Mouse (Mus musculus) intestine, embryonic 16.5 days (tissue): ENCODE data around the gene Gsg1l. TPM values are rescaled to one million over a fixed set of nuclear protein-coding genes. Genes with fewer than 3 reads are reported as not detected.

Experiments used
- ATAC-seq: fragments of 200-750 bp; cut with Nextera tagmentation; 2 replicates; pipeline ENCODE4 v1.8.0; 2017; ENCODE audit warnings: moderate TSS enrichment, moderate library complexity
- H3K27ac ChIP-seq: fragments of 300-500 bp; sonication (generic); 2 replicates; pipeline ENCODE4 v1.5.1; 2014; ENCODE audit warnings: mild to moderate bottlenecking, low read length
- H3K27me3 ChIP-seq: fragments of 300-500 bp; sonication (generic); replicated peaks from 2 replicates; pipeline ENCODE4 v1.6.1; 2014; ENCODE audit warnings: low read length, control low read depth, mixed read lengths; ENCODE audit not compliant: control insufficient read depth, insufficient read depth
- H3K36me3 ChIP-seq: fragments of 300-500 bp; sonication (generic); 2 replicates; pipeline ENCODE4 v1.6.1; 2014; ENCODE audit warnings: low read length, control low read depth; ENCODE audit not compliant: control insufficient read depth, insufficient read depth
- H3K4me1 ChIP-seq: fragments of 300-500 bp; sonication (generic); 2 replicates; pipeline ENCODE4 v1.6.1; 2014; ENCODE audit warnings: low read length, control low read depth, mixed read lengths; ENCODE audit not compliant: control insufficient read depth, insufficient read depth
- H3K4me2 ChIP-seq: fragments of 300-500 bp; sonication (generic); 2 replicates; pipeline ENCODE4 v1.6.1; 2014; ENCODE audit warnings: low read depth, low read length, control low read depth
- H3K4me3 ChIP-seq: fragments of 300-500 bp; sonication (generic); 2 replicates; pipeline ENCODE4 v1.5.1; 2014; ENCODE audit warnings: mild to moderate bottlenecking, low read length
- H3K9ac ChIP-seq: fragments of 300-500 bp; sonication (generic); 2 replicates; pipeline ENCODE4 v1.6.1; 2014; ENCODE audit warnings: low read depth, low read length
- H3K9me3 ChIP-seq: fragments of 300-500 bp; sonication (generic); 2 replicates; pipeline ENCODE4 v1.6.1; 2016; ENCODE audit warnings: low read length, control low read depth; ENCODE audit not compliant: control insufficient read depth
- WGBS: fragments of 180-500 bp; shearing (Covaris S2); extraction: QIAGEN DNeasy Blood & Tissue Kit; methylation state at CpG from one replicate; pipeline ENCODE4 v1.1.7; 2014; 5-methylcytosine and 5-hydroxymethylcytosine counted together
- polyA plus RNA-seq: library from polyadenylated mRNA; unstranded; fragments of >200 nt; fragmentation: Nextera tagmentation; extraction: Ambion mirVana; gene quantifications from 2 replicates; pipeline ENCODE4 v1.2.1, GENCODE M21; 2015

Gsg1l gene
- polyA plus RNA-seq, 1 experiment from 2014 or later, result 0.48 TPM

GRCm38 (mm10) chr7:125860421-125860820, 221.8 kb downstream of the Gsg1l start:
- Histone ChIP-seq H3K9me3 (no peaks in the 10 kb centered on the region), H3K4me3 (no peak overlapping the region), H3K4me2 (no peak overlapping the region), H3K27ac (no peak overlapping the region), H3K4me1 (peaks cover 7% of the 10 kb centered on the region; the same call in 1 of the 2 replicates), H3K27me3 (no peaks in the 10 kb centered on the region), H3K9ac (no peak overlapping the region), H3K36me3 (no peaks in the 10 kb centered on the region)
- WGBS, result 89% methylated on average over 9 of the region's 9 CpGs
- no peak for ATAC-seq

GRCm38 (mm10) chr7:125859564-125859963, 222.6 kb downstream of the Gsg1l start:
- H3K9ac ChIP-seq, result no peak overlapping the region
- H3K27me3 ChIP-seq, result no peaks in the 10 kb centered on the region
- H3K9me3 ChIP-seq, result no peaks in the 10 kb centered on the region
- H3K36me3 ChIP-seq, result no peaks in the 10 kb centered on the region
- no peak overlapping the region for H3K4me3 ChIP-seq
- H3K4me1 ChIP-seq, result peaks cover 4% of the 10 kb centered on the region; the same call in 1 of the 2 replicates
- no peak for ATAC-seq
- H3K27ac ChIP-seq, result no peak overlapping the region
- H3K4me2 ChIP-seq, result no peak overlapping the region
- WGBS, result 74% methylated on average over 3 of the region's 3 CpGs

GRCm38 (mm10) chr7:125847528-125847866, 234.7 kb downstream of the Gsg1l start:
- Histone ChIP-seq H3K27me3 (no peaks in the 10 kb centered on the region), H3K9me3 (no peaks in the 10 kb centered on the region), H3K4me3 (no peak overlapping the region), H3K9ac (no peak overlapping the region), H3K4me1 (no peaks in the 10 kb centered on the region), H3K36me3 (no peaks in the 10 kb centered on the region), H3K27ac (no peak overlapping the region), H3K4me2 (no peak overlapping the region)
- no peak for ATAC-seq
- 94% methylated on average over 2 of the region's 2 CpGs for WGBS

GRCm38 (mm10) chr7:125846866-125847527, 235.2 kb downstream of the Gsg1l start:
- Histone ChIP-seq H3K36me3 (no peaks in the 10 kb centered on the region), H3K9me3 (no peaks in the 10 kb centered on the region), H3K27ac (no peak overlapping the region), H3K27me3 (no peaks in the 10 kb centered on the region), H3K4me3 (no peak overlapping the region), H3K4me2 (no peak overlapping the region), H3K9ac (no peak overlapping the region), H3K4me1 (no peaks in the 10 kb centered on the region)
- 78% methylated on average over 8 of the region's 8 CpGs for WGBS
- ATAC-seq, result no peak

- WGBS, result 41% methylated on average over 1 of the region's 1 CpGs
- Histone ChIP-seq H3K4me1 (no peaks in the 10 kb centered on the region), H3K27me3 (no peaks in the 10 kb centered on the region), H3K9me3 (no peaks in the 10 kb centered on the region), H3K27ac (no peak overlapping the region), H3K36me3 (no peaks in the 10 kb centered on the region), H3K9ac (no peak overlapping the region), H3K4me3 (no peak overlapping the region), H3K4me2 (no peak overlapping the region)
- no peak for ATAC-seq
These were observed 236.6 kb downstream of the Gsg1l start for GRCm38 (mm10) chr7:125845611-125846010.

GRCm38 (mm10) chr7:125838078-125838742, 244.0 kb downstream of the Gsg1l start:
- no peak overlapping the region for H3K4me3 ChIP-seq
- H3K36me3 ChIP-seq, result no peaks in the 10 kb centered on the region
- no peaks in the 10 kb centered on the region for H3K4me1 ChIP-seq
- H3K9ac ChIP-seq, result no peak overlapping the region
- no peak overlapping the region for H3K27ac ChIP-seq
- 52% methylated on average over 5 of the region's 5 CpGs for WGBS
- no peak overlapping the region for H3K4me2 ChIP-seq
- H3K9me3 ChIP-seq, result no peaks in the 10 kb centered on the region
- no peaks in the 10 kb centered on the region for H3K27me3 ChIP-seq
- no peak for ATAC-seq

- no peak overlapping the region for H3K9ac ChIP-seq
- no peaks in the 10 kb centered on the region for H3K9me3 ChIP-seq
- H3K27me3 ChIP-seq, result no peaks in the 10 kb centered on the region
- no peaks in the 10 kb centered on the region for H3K36me3 ChIP-seq
- ATAC-seq, result no peak
- WGBS, result 90% methylated on average over 2 of the region's 2 CpGs
- peaks cover 9% of the 10 kb centered on the region for H3K4me1 ChIP-seq
- H3K27ac ChIP-seq, result no peak overlapping the region
- no peak overlapping the region for H3K4me2 ChIP-seq
- no peak overlapping the region for H3K4me3 ChIP-seq
These were observed 248.7 kb downstream of the Gsg1l start for GRCm38 (mm10) chr7:125833471-125833870.

GRCm38 (mm10) chr7:125832767-125833166, 249.4 kb downstream of the Gsg1l start:
- Histone ChIP-seq H3K36me3 (no peaks in the 10 kb centered on the region), H3K4me1 (peaks cover 14% of the 10 kb centered on the region), H3K9ac (no peak overlapping the region), H3K27me3 (no peaks in the 10 kb centered on the region), H3K4me3 (no peak overlapping the region), H3K4me2 (no peak overlapping the region), H3K9me3 (no peaks in the 10 kb centered on the region), H3K27ac (no peak overlapping the region)
- WGBS, result 48% methylated on average over 1 of the region's 1 CpGs
- no peak for ATAC-seq

GRCm38 (mm10) chr7:125829121-125829666, 253.0 kb downstream of the Gsg1l start:
- Histone ChIP-seq H3K4me1 (peaks cover 16% of the 10 kb centered on the region), H3K4me3 (no peak overlapping the region), H3K27me3 (no peaks in the 10 kb centered on the region), H3K9ac (no peak overlapping the region), H3K36me3 (no peaks in the 10 kb centered on the region), H3K27ac (no peak overlapping the region), H3K4me2 (no peak overlapping the region), H3K9me3 (no peaks in the 10 kb centered on the region)
- WGBS, result 52% methylated on average over 3 of the region's 3 CpGs
- no peak for ATAC-seq
